Mouse (Mus musculus) 3T3-L1 (cell line): Measurements from ENCODE around the gene Slc5a6.
A peak's percentile ranks its signal among the peaks of the same experiment; 100 is the strongest.
"Not testable (repeated sequence)": the region's sequence is repeated elsewhere in the genome, so short reads cannot be mapped to it uniquely, and the experiment has no call there.

Experiments used
- DNase-seq: peaks from one replicate; pipeline ENCODE4 v3.0.0-alpha.2; 2015; ENCODE audit warnings: low read depth, low spot score

Gene Slc5a6

GRCm38 (mm10) chr5:31069810-31070209, 21.1 kb upstream of the Slc5a6 start:
- DNase-seq: no peak

GRCm38 (mm10) chr5:31055216-31056140, 6.8 kb upstream of the Slc5a6 start:
- peak; percentile 63 for DNase-seq

GRCm38 (mm10) chr5:31054261-31055215, 5.8 kb upstream of the Slc5a6 start, which contains the start of gene Cad:
Cad (plus strand) TSS chr5:31054780.
- DNase-seq: peak; percentile 96

GRCm38 (mm10) chr5:31053728-31054127, 5.0 kb upstream of the Slc5a6 start:
- DNase-seq: not testable (repeated sequence)

GRCm38 (mm10) chr5:31050427-31050826, 1.7 kb upstream of the Slc5a6 start:
- DNase-seq: peak; percentile 34

GRCm38 (mm10) chr5:31047848-31048762, 619 bp downstream of the Slc5a6 start, which contains the start of gene Atraid:
Atraid (plus strand) TSS chr5:31048312.
- peak; percentile 98 for DNase-seq

- DNase-seq: peak; percentile 21
These were observed 1.6 kb downstream of the Slc5a6 start for GRCm38 (mm10) chr5:31047074-31047473.

GRCm38 (mm10) chr5:31046416-31046815, 2.3 kb downstream of the Slc5a6 start:
- DNase-seq: no peak

- DNase-seq: no peak
These were observed 10.4 kb downstream of the Slc5a6 start for GRCm38 (mm10) chr5:31038171-31038845.

- DNase-seq: not testable (repeated sequence)
These were observed 12.2 kb downstream of the Slc5a6 start for GRCm38 (mm10) chr5:31036556-31036955.

- DNase-seq: no peak
These were observed 14.1 kb downstream of the Slc5a6 start for GRCm38 (mm10) chr5:31034669-31035068.

- DNase-seq: no peak
These were observed 17.2 kb downstream of the Slc5a6 start for GRCm38 (mm10) chr5:31031508-31031907.

GRCm38 (mm10) chr5:31030926-31031325, 17.8 kb downstream of the Slc5a6 start:
- DNase-seq: no peak

GRCm38 (mm10) chr5:31024641-31025040, 24.1 kb downstream of the Slc5a6 start:
- DNase-seq: peak; percentile 29

GRCm38 (mm10) chr5:31023254-31023653, 25.5 kb downstream of the Slc5a6 start:
- DNase-seq: no peak

GRCm38 (mm10) chr5:31022690-31023089, 26.0 kb downstream of the Slc5a6 start:
- DNase-seq: no peak

GRCm38 (mm10) chr5:31021790-31022189, 26.9 kb downstream of the Slc5a6 start:
- not testable (repeated sequence) for DNase-seq

- DNase-seq: no peak
These were observed 32.8 kb downstream of the Slc5a6 start for GRCm38 (mm10) chr5:31015913-31016312.

- DNase-seq: no peak
These were observed 36.0 kb downstream of the Slc5a6 start for GRCm38 (mm10) chr5:31012737-31013136.

GRCm38 (mm10) chr5:31004184-31004583, 44.5 kb downstream of the Slc5a6 start:
- peak; percentile 99 for DNase-seq
